Mouse (Mus musculus) limb, embryonic 13.5 days (tissue): ENCODE results near the gene Hist1h4h. TPM values are rescaled to one million over a fixed set of nuclear protein-coding genes. Genes with fewer than 3 reads are reported as not detected.
A peak's percentile ranks its signal among the peaks of the same experiment; 100 is the strongest.
"Not testable (repeated sequence)": the region's sequence is repeated elsewhere in the genome, so short reads cannot be mapped to it uniquely, and the experiment has no call there.

Experiments used
- ATAC-seq: fragments of 200-750 bp; cut with Nextera tagmentation; 2 replicates; pipeline ENCODE4 v1.8.0; 2017; ENCODE audit warnings: low read depth, moderate number of reproducible peaks, moderate TSS enrichment; ENCODE audit not compliant: low FRiP score
- H3K27ac ChIP-seq: fragments of 300-500 bp; sonication (generic); 2 replicates; pipeline ENCODE4 v1.5.1; 2015; ENCODE audit warnings: inconsistent platforms, mild to moderate bottlenecking, moderate library complexity
- H3K27me3 ChIP-seq: fragments of 300-500 bp; sonication (generic); 2 replicates; pipeline ENCODE4 v1.6.1; 2015; ENCODE audit warnings: mild to moderate bottlenecking, inconsistent platforms
- H3K36me3 ChIP-seq: fragments of 300-500 bp; sonication (generic); 2 replicates; pipeline ENCODE4 v1.6.1; 2015; ENCODE audit warnings: inconsistent platforms, mild to moderate bottlenecking, moderate library complexity
- H3K4me1 ChIP-seq: fragments of 300-500 bp; sonication (generic); 2 replicates; pipeline ENCODE4 v1.6.1; 2015; ENCODE audit warnings: inconsistent platforms
- H3K4me2 ChIP-seq: fragments of 300-500 bp; sonication (generic); replicated peaks from 2 replicates; pipeline ENCODE4 v1.6.1; 2015; ENCODE audit warnings: inconsistent platforms, mild to moderate bottlenecking, moderate library complexity
- H3K4me3 ChIP-seq: fragments of 300-500 bp; sonication (generic); 2 replicates; pipeline ENCODE4 v1.5.1; 2015; ENCODE audit warnings: moderate library complexity, mild to moderate bottlenecking, inconsistent platforms
- H3K9ac ChIP-seq: fragments of 300-500 bp; sonication (generic); 2 replicates; pipeline ENCODE4 v1.6.1; 2015; ENCODE audit warnings: mild to moderate bottlenecking, inconsistent platforms
- H3K9me3 ChIP-seq: fragments of 300-500 bp; sonication (generic); 2 replicates; pipeline ENCODE4 v1.6.1; 2016; ENCODE audit warnings: inconsistent platforms
- WGBS: fragments of 180-500 bp; shearing (Covaris S2); methylation state at CpG from one replicate; pipeline ENCODE4 v1.1.7; 2015; 5-methylcytosine and 5-hydroxymethylcytosine counted together
- polyA plus RNA-seq: library from polyadenylated mRNA; unstranded; fragments of >200 nt; fragmentation: Nextera tagmentation; extraction: Ambion mirVana; gene quantifications from 2 replicates; pipeline ENCODE4 v1.2.1, GENCODE M21; 2015

The Hist1h4h gene
- polyA plus RNA-seq, 1 experiment from 2014 or later: 4.1 TPM

DNA sequence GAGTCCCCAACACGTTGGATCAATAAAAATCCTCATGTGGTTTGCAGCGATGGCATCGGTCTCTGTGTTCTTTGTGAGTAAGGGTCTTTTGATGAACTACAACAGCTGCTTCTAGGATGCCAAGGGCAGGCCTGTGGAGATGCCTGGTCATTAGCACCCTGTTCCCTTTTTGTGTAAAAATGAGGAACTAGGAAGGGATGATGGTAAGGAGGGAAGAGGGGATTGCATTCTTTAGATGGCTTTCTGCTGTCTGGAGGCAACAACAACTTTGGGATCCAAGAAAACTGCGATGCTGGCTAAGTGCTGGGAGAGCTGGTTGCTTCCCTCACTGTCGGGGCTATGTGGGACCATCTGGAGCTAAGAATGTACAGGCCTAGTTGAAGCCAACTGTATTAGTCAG is 7.4 kb downstream of the Hist1h4h start:
- Histone ChIP-seq H3K9me3 (no peaks in the 10 kb centered on the region), H3K4me3 (no peak overlapping the region), H3K36me3 (no peaks in the 10 kb centered on the region), H3K4me2 (peak overlapping the region; percentile 65), H3K27ac (peak overlapping the region; percentile 33; the same call in 1 of the 2 replicates), H3K9ac (peak overlapping the region; percentile 31; the same call in 1 of the 2 replicates), H3K27me3 (no peaks in the 10 kb centered on the region), H3K4me1 (peaks cover 34% of the 10 kb centered on the region)
- no peak for ATAC-seq
- WGBS: 48% methylated on average over 5 of the region's 5 CpGs

DNA sequence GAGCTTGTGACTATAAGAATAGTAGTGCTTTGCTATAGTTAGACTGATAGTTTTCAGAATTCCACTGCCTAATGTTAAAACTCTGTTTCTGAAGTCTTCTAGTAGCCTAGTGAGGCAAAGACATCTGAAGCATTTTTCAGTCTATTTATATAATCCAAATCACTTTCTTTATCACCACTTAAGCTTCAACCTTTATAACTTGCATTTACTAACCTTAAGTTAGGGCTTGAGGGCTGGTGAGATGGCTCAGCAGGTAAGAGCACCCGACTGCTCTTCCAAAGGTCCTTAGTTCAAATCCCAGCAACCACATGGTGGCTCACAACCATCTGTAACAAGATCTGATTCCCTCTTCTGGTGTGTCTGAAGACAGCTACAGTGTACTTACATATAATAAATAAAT is 9.0 kb downstream of the Hist1h4h start:
- not testable (repeated sequence) for H3K4me2 ChIP-seq, H3K9ac ChIP-seq, ATAC-seq, H3K9me3 ChIP-seq, H3K27me3 ChIP-seq, H3K36me3 ChIP-seq, H3K4me3 ChIP-seq, H3K27ac ChIP-seq
- 44% methylated on average over 1 of the region's 1 CpGs for WGBS
- H3K4me1 ChIP-seq: peaks cover 27% of the 10 kb centered on the region

DNA sequence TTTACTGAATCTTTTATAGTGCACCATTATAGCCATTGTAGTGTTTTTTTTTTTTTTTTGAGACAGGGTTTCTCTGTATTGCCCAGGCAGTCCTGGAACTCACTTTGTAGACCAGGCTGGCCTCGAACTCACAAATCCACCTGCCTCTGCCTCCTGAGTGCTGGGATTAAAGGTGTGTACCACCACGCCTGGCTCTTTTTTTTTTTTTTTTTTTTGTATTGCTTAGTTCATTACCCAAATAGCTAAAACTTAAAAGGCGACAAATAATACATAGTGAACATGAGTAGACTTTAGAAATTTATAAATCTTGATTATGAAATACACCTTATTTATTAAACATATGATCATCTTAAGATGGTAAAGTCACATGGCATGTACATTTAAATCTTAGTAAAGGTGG is 10.6 kb downstream of the Hist1h4h start:
- H3K4me1 ChIP-seq: peaks cover 25% of the 10 kb centered on the region
- no peak for ATAC-seq
- H3K4me2 ChIP-seq: no peak overlapping the region
- H3K9ac ChIP-seq: no peak overlapping the region
- no peaks in the 10 kb centered on the region for H3K36me3 ChIP-seq
- no peak overlapping the region for H3K27ac ChIP-seq
- 80% methylated on average over 3 of the region's 3 CpGs for WGBS
- no peaks in the 10 kb centered on the region for H3K9me3 ChIP-seq
- no peaks in the 10 kb centered on the region for H3K27me3 ChIP-seq
- H3K4me3 ChIP-seq: no peak overlapping the region

DNA sequence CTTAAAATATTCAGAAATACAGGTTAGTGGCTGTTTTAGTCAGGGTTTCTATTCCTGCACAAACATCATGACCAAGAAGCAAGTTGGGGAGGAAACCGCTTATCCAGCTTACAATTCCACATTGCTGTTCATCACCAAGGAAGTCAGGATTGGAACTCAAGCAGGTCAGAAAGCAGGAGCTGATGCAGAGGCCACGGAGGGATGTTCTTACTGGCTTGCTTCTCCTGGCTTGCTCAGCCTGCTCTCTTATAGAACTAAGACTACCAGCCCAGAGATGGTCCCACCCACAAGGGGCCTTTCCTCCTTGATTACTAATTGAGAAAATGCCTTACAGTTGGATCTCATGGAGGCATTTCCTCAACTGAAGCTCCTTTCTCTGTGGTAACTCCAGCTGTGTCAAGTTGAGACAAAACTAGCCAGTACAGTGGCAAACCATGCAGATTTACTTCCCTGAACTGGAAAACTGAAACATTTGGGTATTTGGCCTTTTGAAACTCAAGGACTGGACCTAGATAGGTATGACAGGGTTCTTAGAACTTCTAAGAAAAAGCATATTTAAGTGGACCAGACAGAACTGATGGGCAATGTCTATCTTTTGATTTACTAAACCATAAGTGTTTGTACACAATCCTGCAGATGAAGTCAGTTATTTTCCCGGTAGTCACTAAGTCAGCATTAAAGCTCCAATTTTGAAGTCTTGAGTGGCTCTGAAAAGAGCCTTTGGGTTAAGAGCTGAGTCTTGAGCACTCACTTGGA is 11.6 kb downstream of the Hist1h4h start:
- H3K27ac ChIP-seq: peak overlapping the region; percentile 86
- 7% methylated on average over 3 of the region's 3 CpGs for WGBS
- not testable (repeated sequence) for ATAC-seq, H3K27me3 ChIP-seq, H3K9me3 ChIP-seq, H3K36me3 ChIP-seq
- H3K4me2 ChIP-seq: peak overlapping the region; percentile 73
- peaks cover 17% of the 10 kb centered on the region for H3K4me1 ChIP-seq
- H3K9ac ChIP-seq: peak overlapping the region; percentile 67
- H3K4me3 ChIP-seq: peak overlapping the region; percentile 50

DNA sequence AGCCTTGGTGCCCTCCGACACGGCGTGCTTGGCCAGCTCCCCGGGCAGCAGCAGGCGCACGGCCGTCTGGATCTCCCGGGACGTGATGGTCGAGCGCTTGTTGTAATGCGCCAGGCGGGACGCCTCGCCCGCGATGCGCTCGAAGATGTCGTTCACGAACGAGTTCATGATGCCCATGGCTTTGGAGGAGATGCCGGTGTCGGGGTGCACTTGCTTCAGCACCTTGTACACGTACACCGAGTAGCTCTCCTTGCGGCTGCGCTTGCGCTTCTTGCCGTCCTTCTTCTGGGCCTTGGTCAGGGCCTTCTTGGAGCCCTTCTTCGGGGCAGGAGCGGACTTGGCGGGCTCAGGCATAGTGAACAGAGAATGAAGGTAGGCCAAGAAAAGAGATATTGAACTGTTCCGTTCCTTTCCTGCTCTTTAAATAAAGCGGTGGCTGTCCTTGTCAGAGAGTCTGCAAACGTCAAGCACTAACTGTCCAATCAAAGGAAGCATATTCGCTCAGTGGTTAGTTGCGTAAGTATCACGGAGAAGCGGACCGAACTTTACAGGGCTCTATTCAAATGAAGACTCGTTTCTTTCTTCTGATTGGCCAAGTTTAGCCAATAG is 12.3 kb downstream of the Hist1h4h start, which contains the start of gene Hist1h2bh:
TSS of gene Hist1h2bh (minus strand) at position 394 of the 609 bp plus-strand sequence.
- H3K9me3 ChIP-seq, H3K27me3 ChIP-seq, H3K36me3 ChIP-seq: not testable (repeated sequence)
- under 1% methylated on average over 37 of the region's 42 CpGs for WGBS
- peak; percentile 97 for ATAC-seq
- Histone ChIP-seq H3K9ac (peak within 1 kb of the TSS; percentile 67), H3K4me3 (peak within 1 kb of the TSS; percentile 52), H3K4me2 (peak within 1 kb of the TSS; percentile 73), H3K27ac (peak within 1 kb of the TSS; percentile 95), H3K4me1 (peaks cover 11% of the 10 kb centered on the region)

DNA sequence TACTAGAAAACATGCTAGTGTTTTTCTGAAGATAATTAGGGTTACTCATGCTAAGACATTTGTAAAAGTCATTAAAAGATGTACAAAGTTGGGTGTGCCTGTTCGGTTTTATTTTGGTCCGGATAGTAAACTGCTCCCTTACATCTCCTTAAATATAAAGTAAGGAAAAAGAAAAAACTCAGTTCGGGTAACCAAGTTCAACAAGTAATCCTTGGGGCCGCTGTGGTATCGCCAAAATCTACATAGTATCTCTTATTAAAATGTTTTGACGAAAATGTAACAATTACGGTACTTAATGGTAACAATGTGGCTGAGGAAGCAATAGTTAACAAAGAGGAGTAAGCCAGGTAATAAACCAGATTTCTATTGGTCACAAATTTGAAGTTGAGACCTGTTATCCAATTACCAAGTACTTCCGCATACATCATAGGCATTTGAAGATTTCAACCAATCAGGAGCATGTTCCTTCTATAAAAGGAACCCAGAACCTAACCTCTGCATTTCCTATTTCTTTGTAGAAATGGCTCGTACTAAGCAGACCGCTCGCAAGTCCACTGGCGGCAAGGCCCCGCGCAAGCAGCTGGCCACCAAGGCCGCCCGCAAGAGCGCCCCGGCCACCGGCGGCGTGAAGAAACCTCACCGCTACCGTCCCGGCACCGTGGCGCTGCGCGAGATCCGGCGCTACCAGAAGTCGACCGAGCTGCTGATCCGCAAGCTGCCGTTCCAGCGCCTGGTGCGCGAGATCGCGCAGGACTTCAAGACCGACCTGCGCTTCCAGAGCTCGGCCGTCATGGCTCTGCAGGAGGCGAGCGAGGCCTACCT is 13.3 kb downstream of the Hist1h4h start, which contains the start of gene Hist1h3f:
TSS of gene Hist1h3f (plus strand) at position 88 of the 822 bp plus-strand sequence.
- Histone ChIP-seq H3K9ac (peak within 1 kb of the TSS; percentile 69), H3K4me1 (peaks cover 7% of the 10 kb centered on the region), H3K36me3 (no peaks in the 10 kb centered on the region), H3K27ac (peak within 1 kb of the TSS; percentile 95), H3K9me3 (no peaks in the 10 kb centered on the region), H3K4me2 (peak within 1 kb of the TSS; percentile 73), H3K27me3 (no peaks in the 10 kb centered on the region), H3K4me3 (peak within 1 kb of the TSS; percentile 52)
- WGBS: under 1% methylated on average over 29 of the region's 45 CpGs
- peak; percentile 93 for ATAC-seq

DNA sequence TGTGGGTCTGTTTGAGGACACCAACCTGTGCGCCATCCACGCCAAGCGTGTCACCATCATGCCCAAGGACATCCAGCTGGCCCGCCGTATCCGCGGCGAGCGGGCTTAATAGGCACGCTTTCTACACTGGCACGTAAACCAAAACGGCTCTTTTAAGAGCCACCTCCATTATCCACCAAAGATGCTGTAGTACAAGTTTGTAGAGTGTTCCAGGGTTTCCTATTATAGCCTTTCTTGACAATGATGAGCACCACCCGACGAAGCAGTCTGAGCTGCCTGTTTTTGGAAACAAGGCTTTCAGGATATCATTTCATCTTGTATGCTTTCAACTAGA is 13.9 kb downstream of the Hist1h4h start:
- Histone ChIP-seq H3K4me2 (peak overlapping the region; percentile 73), H3K4me3 (peak overlapping the region; percentile 52), H3K27ac (peak overlapping the region; percentile 90; the same call in 1 of the 2 replicates), H3K9ac (peak overlapping the region; percentile 65)
- 0% methylated on average over 12 of the region's 14 CpGs for WGBS
- not testable (repeated sequence) for H3K9me3 ChIP-seq, H3K36me3 ChIP-seq, ATAC-seq, H3K27me3 ChIP-seq, H3K4me1 ChIP-seq

DNA sequence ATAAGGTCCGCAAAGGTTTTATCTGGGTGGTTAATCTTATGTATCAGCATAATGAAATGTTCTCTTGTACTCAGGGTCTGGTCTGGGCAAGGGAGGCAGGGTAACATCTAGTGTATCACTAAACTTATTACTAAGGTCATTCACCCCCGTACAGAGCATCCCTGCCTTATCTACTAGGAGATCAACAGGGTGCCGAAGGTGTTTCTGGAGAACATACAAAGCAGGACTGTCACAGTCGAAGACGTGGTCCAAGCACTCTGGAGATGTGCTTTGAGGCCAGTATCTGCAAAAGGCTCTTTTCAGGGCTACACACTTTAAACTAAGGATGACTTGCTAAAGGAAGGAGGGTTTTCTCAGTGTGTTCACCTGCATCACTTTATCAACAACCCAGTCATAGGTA is 15.8 kb downstream of the Hist1h4h start:
- Histone ChIP-seq H3K4me2 (no peak overlapping the region), H3K27me3 (no peaks in the 10 kb centered on the region), H3K9me3 (no peaks in the 10 kb centered on the region), H3K36me3 (no peaks in the 10 kb centered on the region), H3K4me1 (peaks cover 13% of the 10 kb centered on the region), H3K4me3 (no peak overlapping the region), H3K27ac (no peak overlapping the region), H3K9ac (no peak overlapping the region)
- no peak for ATAC-seq
- 81% methylated on average over 5 of the region's 5 CpGs for WGBS

DNA sequence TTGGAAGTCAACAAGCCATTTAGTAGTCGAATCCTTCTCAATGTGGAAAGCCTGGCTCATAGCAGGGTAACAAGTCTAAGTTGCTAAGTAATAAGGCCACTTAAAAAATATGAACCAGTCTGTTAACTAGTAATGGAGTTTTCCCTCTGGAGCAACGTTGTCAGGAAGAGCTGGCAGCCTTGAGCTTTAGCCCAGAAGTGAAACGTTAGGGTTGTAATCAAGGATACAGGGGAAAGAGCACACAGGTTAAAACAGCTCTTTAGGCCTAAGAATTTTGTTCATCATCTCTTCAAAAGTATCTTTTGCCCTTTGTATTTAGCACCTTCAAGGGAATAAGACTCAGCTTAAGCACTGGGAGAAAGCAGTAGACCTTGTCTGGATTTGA is 19.9 kb downstream of the Hist1h4h start:
- H3K9me3 ChIP-seq: no peaks in the 10 kb centered on the region
- H3K4me3 ChIP-seq: peak overlapping the region; percentile 49
- no peaks in the 10 kb centered on the region for H3K27me3 ChIP-seq
- 2% methylated on average over 3 of the region's 3 CpGs for WGBS
- peak overlapping the region; percentile 68 for H3K4me2 ChIP-seq
- peaks cover 17% of the 10 kb centered on the region for H3K4me1 ChIP-seq
- no peaks in the 10 kb centered on the region for H3K36me3 ChIP-seq
- H3K9ac ChIP-seq: peak overlapping the region; percentile 71
- ATAC-seq: no peak
- H3K27ac ChIP-seq: peak overlapping the region; percentile 94

DNA sequence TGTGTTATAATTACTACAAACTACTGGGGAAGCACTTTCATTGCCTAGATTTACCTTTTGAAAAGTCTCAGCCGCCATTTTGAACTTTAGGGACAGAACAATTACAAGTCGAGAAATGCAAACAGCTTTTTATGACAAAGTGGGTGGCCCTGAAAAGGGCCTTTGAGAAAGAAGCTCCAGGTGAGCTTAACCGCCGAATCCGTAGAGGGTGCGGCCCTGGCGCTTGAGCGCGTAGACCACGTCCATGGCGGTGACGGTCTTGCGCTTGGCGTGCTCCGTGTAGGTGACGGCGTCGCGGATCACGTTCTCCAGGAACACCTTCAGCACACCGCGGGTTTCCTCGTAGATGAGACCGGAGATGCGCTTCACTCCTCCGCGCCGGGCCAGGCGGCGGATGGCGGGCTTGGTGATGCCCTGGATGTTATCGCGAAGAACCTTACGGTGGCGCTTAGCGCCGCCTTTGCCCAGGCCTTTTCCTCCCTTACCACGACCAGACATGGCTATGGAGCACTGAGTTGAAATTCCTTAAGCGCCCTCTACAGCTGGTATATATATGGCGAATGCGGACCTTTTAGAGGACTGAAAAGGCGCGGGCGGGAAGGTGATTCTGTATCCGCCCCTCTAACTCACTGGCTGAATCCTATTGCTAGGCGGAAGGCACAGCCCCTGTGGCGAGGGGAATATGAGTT is 20.4 kb downstream of the Hist1h4h start, which contains the start of gene Hist1h4f:
TSS of gene Hist1h4f (minus strand) at position 503 of the 689 bp plus-strand sequence.
- ATAC-seq: peak; percentile 82
- WGBS: under 1% methylated on average over 47 of the region's 47 CpGs
- not testable (repeated sequence) for H3K9me3 ChIP-seq

More for the DNA sequence above, 20.4 kb downstream of the Hist1h4h start, which contains the start of gene Hist1h4f:
- Histone ChIP-seq H3K4me2 (peak within 1 kb of the TSS; percentile 68), H3K27ac (peak within 1 kb of the TSS; percentile 94), H3K4me1 (peaks cover 15% of the 10 kb centered on the region), H3K9ac (peak within 1 kb of the TSS; percentile 71), H3K4me3 (peak within 1 kb of the TSS; percentile 49)
- H3K36me3 ChIP-seq, H3K27me3 ChIP-seq: not testable (repeated sequence)
